Mouse (Mus musculus) hindbrain, embryonic 14.5 days (tissue): ENCODE measurements at regions not wholly inside any gene's neighbourhood (a gene's known extent, or its start where the extent isn't known, plus 50 kb on each side); places are given as distances from the start of the nearest gene placed in this dataset.
A peak's percentile ranks its signal among the peaks of the same experiment; 100 is the strongest.

Source experiments
- ATAC-seq: fragments of 200-750 bp; cut with Nextera tagmentation; 2 replicates; pipeline ENCODE4 v1.8.0; 2017; ENCODE audit warnings: moderate number of reproducible peaks, mild to moderate bottlenecking, moderate TSS enrichment, moderate library complexity; ENCODE audit not compliant: low FRiP score
- DNase-seq: peaks from one replicate; pipeline ENCODE4 v3.0.0-alpha.2; 2015; ENCODE audit warnings: low spot score
- H3K27ac ChIP-seq: fragments of 300-500 bp; sonication (generic); 2 replicates; pipeline ENCODE4 v1.5.1; 2014; ENCODE audit warnings: mild to moderate bottlenecking, moderate library complexity
- H3K27me3 ChIP-seq: fragments of 300-500 bp; sonication (generic); 2 replicates; pipeline ENCODE4 v1.6.1; 2014; ENCODE audit warnings: mild to moderate bottlenecking, low read length, mixed read lengths; ENCODE audit not compliant: control insufficient read depth, insufficient read depth
- H3K36me3 ChIP-seq: fragments of 300-500 bp; sonication (generic); replicated peaks from 2 replicates; pipeline ENCODE4 v1.6.1; 2014; ENCODE audit not compliant: control insufficient read depth, insufficient read depth
- H3K4me1 ChIP-seq: fragments of 300-500 bp; sonication (generic); replicated peaks from 2 replicates; pipeline ENCODE4 v1.6.1; 2014; ENCODE audit warnings: antibody characterized with exemption, low read length, mixed read lengths; ENCODE audit not compliant: control insufficient read depth, insufficient read depth
- H3K4me2 ChIP-seq: fragments of 300-500 bp; sonication (generic); replicated peaks from 2 replicates; pipeline ENCODE4 v1.6.1; 2014; ENCODE audit warnings: mild to moderate bottlenecking, moderate library complexity
- H3K4me3 ChIP-seq: fragments of 300-500 bp; sonication (generic); replicated peaks from 2 replicates; pipeline ENCODE4 v1.5.1; 2014; ENCODE audit warnings: mild to moderate bottlenecking, low read length
- H3K9ac ChIP-seq: fragments of 300-500 bp; sonication (generic); 2 replicates; pipeline ENCODE4 v1.6.1; 2014
- H3K9me3 ChIP-seq: fragments of 300-500 bp; sonication (generic); 2 replicates; pipeline ENCODE4 v1.6.1; 2016; ENCODE audit warnings: low read length; ENCODE audit not compliant: control insufficient read depth
- WGBS: fragments of 180-500 bp; shearing (Covaris S2); extraction: QIAGEN DNeasy Blood & Tissue Kit; methylation state at CpG from one replicate; pipeline ENCODE4 v1.1.7; 2014; 5-methylcytosine and 5-hydroxymethylcytosine counted together

- Histone ChIP-seq H3K4me3 (no peak overlapping the region), H3K27me3 (no peaks in the 10 kb centered on the region), H3K36me3 (no peaks in the 10 kb centered on the region), H3K9me3 (no peaks in the 10 kb centered on the region), H3K4me2 (no peak overlapping the region), H3K4me1 (peaks cover 4% of the 10 kb centered on the region; the same call in 1 of the 2 replicates), H3K27ac (no peak overlapping the region), H3K9ac (no peak overlapping the region)
- DNase-seq (no peak), ATAC-seq (no peak)
- 89% methylated on average over 7 of the region's 7 CpGs for WGBS
Measured at GRCm38 (mm10) chr15:62461398-62462051, 1383.5 kb downstream of the Gsdmc2 start.

- DNase-seq (no peak), ATAC-seq (no peak)
- Histone ChIP-seq H3K9me3 (no peaks in the 10 kb centered on the region), H3K27ac (no peak overlapping the region), H3K36me3 (no peaks in the 10 kb centered on the region), H3K27me3 (no peaks in the 10 kb centered on the region), H3K9ac (no peak overlapping the region), H3K4me1 (peaks cover 4% of the 10 kb centered on the region; the same call in 1 of the 2 replicates), H3K4me2 (no peak overlapping the region), H3K4me3 (no peak overlapping the region)
- 83% methylated on average over 2 of the region's 2 CpGs for WGBS
Measured at GRCm38 (mm10) chr15:62460724-62461123, 1384.3 kb downstream of the Gsdmc2 start.

GRCm38 (mm10) chr15:62460026-62460607 is 1384.9 kb downstream of the Gsdmc2 start:
- no peak overlapping the region for H3K4me3 ChIP-seq

GRCm38 (mm10) chr15:62457990-62458389 is 1387.0 kb downstream of the Gsdmc2 start:
- ATAC-seq, result no peak
- no peak overlapping the region for H3K9ac ChIP-seq
- no peaks in the 10 kb centered on the region for H3K9me3 ChIP-seq
- H3K27ac ChIP-seq, result no peak overlapping the region
- WGBS, result 57% methylated on average over 2 of the region's 2 CpGs
- H3K4me2 ChIP-seq, result no peak overlapping the region
- no peak overlapping the region for H3K4me3 ChIP-seq
- no peaks in the 10 kb centered on the region for H3K36me3 ChIP-seq
- H3K27me3 ChIP-seq, result no peaks in the 10 kb centered on the region
- no peak for DNase-seq
- peaks cover 1% of the 10 kb centered on the region; the same call in 1 of the 2 replicates for H3K4me1 ChIP-seq

More at GRCm38 (mm10) chr15:62460026-62460607, 1384.9 kb downstream of the Gsdmc2 start:
- H3K9me3 ChIP-seq, result no peaks in the 10 kb centered on the region
- WGBS, result 81% methylated on average over 6 of the region's 6 CpGs
- ATAC-seq (no peak), DNase-seq (no peak)
- H3K27me3 ChIP-seq, result no peaks in the 10 kb centered on the region
- H3K36me3 ChIP-seq, result no peaks in the 10 kb centered on the region
- no peak overlapping the region for H3K27ac ChIP-seq
- no peak overlapping the region for H3K9ac ChIP-seq
- peaks cover 4% of the 10 kb centered on the region; the same call in 1 of the 2 replicates for H3K4me1 ChIP-seq
- no peak overlapping the region for H3K4me2 ChIP-seq

- H3K4me2 ChIP-seq, result no peak overlapping the region
- H3K27me3 ChIP-seq, result no peaks in the 10 kb centered on the region
- H3K9me3 ChIP-seq, result no peaks in the 10 kb centered on the region
- ATAC-seq, result no peak
- DNase-seq, result no peak
- H3K9ac ChIP-seq, result no peak overlapping the region
- H3K4me1 ChIP-seq, result no peaks in the 10 kb centered on the region
- WGBS, result 82% methylated on average over 4 of the region's 4 CpGs
- no peak overlapping the region for H3K4me3 ChIP-seq
- H3K27ac ChIP-seq, result no peak overlapping the region
- no peaks in the 10 kb centered on the region for H3K36me3 ChIP-seq
Measured at GRCm38 (mm10) chr15:62457051-62457664, 1387.8 kb downstream of the Gsdmc2 start.

- DNase-seq (no peak), ATAC-seq (no peak)
- H3K27me3 ChIP-seq, result no peaks in the 10 kb centered on the region
- no peak overlapping the region for H3K27ac ChIP-seq
- H3K4me2 ChIP-seq, result no peak overlapping the region
- no peaks in the 10 kb centered on the region for H3K36me3 ChIP-seq
- no peaks in the 10 kb centered on the region for H3K4me1 ChIP-seq
- no peak overlapping the region for H3K4me3 ChIP-seq
- 70% methylated on average over 1 of the region's 1 CpGs for whole genome bisulfite sequencing
- H3K9me3 ChIP-seq, result no peaks in the 10 kb centered on the region
- H3K9ac ChIP-seq, result no peak overlapping the region
Measured at GRCm38 (mm10) chr15:62456020-62456419, 1389.0 kb downstream of the Gsdmc2 start.

GRCm38 (mm10) chr15:62448116-62448515 is 1396.9 kb downstream of the Gsdmc2 start:
- ATAC-seq (no peak), DNase-seq (no peak)
- Histone ChIP-seq H3K36me3 (no peaks in the 10 kb centered on the region), H3K9ac (no peak overlapping the region), H3K27ac (no peak overlapping the region), H3K9me3 (no peaks in the 10 kb centered on the region), H3K4me2 (no peak overlapping the region), H3K27me3 (no peaks in the 10 kb centered on the region), H3K4me3 (no peak overlapping the region), H3K4me1 (no peaks in the 10 kb centered on the region)
- 83% methylated on average over 3 of the region's 3 CpGs for WGBS

GRCm38 (mm10) chr15:62439211-62439610 is 1405.8 kb downstream of the Gsdmc2 start:
- H3K27ac ChIP-seq, result no peak overlapping the region
- DNase-seq (peak; percentile 45), ATAC-seq (no peak)
- no peak overlapping the region for H3K4me2 ChIP-seq
- H3K36me3 ChIP-seq, result no peaks in the 10 kb centered on the region
- WGBS, result 64% methylated on average over 5 of the region's 5 CpGs
- no peaks in the 10 kb centered on the region for H3K4me1 ChIP-seq
- no peak overlapping the region for H3K9ac ChIP-seq
- no peaks in the 10 kb centered on the region for H3K9me3 ChIP-seq
- no peaks in the 10 kb centered on the region for H3K27me3 ChIP-seq
- no peak overlapping the region for H3K4me3 ChIP-seq

- H3K27ac ChIP-seq, result no peak overlapping the region
- 91% methylated on average over 5 of the region's 5 CpGs for WGBS
- DNase-seq (no peak), ATAC-seq (no peak)
- H3K4me2 ChIP-seq, result no peak overlapping the region
- H3K4me3 ChIP-seq, result no peak overlapping the region
- H3K9ac ChIP-seq, result no peak overlapping the region
- H3K4me1 ChIP-seq, result no peaks in the 10 kb centered on the region
- H3K27me3 ChIP-seq, result no peaks in the 10 kb centered on the region
- no peaks in the 10 kb centered on the region for H3K36me3 ChIP-seq
- H3K9me3 ChIP-seq, result no peaks in the 10 kb centered on the region
Measured at GRCm38 (mm10) chr15:62436631-62437030, 1408.3 kb downstream of the Gsdmc2 start.
